Mouse (Mus musculus): ENCODE results near the gene Tmem108.

Gene Tmem108

DNA sequence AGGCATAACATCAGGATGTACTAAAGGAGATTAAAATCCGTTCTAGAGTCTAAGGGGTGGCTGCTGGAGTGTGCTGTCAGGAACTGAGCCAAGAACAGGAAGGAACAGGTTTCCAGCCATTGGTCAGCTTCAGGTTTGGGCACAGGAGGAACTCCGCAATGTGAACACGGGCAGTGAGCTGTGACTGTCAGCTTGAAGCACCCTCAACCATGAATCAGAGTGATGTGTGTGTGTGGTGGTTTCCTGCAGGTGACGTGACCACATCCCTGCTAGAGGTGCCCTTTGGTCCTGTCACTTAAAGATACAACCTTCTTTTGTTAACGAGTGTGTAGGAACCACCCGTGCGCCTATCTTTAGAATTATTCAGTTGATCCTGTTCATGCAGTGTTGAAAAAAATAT, 312.5 kb downstream of the Tmem108 start:
- DNase-seq (ENCODE audit: low read depth, low spot score) = no peak

DNA sequence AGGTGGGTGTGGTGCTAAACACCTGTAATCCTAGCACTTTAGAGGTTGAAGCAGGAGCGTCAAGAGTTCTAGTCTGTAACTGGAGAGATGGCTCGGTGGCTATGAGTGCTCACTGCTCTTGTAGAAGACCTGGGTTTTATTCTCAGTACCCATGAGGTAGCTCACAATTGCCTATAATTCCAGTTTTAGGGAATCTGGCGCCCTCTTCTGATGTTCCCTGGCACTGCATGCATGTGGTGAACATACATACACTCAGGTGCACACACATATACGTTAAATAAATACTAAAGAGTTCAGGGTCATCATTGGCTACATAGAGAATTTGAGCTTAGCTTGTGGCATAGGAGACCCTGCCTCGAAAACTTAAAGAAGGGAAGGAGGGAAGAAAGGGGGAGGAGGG, 317.0 kb downstream of the Tmem108 start:
- DNase-seq (ENCODE audit: low read depth, low spot score) = no peak

DNA sequence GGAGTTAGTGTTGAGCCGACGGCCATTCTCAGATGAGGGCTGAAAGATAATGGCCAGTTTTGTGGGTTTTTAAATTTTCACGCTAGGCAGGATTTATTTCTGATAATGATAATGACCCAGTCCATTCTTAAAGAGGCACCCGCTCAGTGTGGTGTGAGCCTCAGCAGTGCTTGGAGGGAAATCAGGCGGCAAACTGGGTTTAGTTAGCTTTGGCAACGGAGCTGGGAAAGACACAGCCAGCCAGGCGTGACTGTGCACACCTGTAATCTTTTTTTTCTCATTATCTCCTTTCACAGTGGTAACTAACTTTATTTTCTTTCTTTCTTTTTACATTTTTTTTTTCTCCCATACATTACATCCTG, 317.8 kb downstream of the Tmem108 start:
- DNase-seq (ENCODE audit: low read depth, low spot score) = no peak

DNA sequence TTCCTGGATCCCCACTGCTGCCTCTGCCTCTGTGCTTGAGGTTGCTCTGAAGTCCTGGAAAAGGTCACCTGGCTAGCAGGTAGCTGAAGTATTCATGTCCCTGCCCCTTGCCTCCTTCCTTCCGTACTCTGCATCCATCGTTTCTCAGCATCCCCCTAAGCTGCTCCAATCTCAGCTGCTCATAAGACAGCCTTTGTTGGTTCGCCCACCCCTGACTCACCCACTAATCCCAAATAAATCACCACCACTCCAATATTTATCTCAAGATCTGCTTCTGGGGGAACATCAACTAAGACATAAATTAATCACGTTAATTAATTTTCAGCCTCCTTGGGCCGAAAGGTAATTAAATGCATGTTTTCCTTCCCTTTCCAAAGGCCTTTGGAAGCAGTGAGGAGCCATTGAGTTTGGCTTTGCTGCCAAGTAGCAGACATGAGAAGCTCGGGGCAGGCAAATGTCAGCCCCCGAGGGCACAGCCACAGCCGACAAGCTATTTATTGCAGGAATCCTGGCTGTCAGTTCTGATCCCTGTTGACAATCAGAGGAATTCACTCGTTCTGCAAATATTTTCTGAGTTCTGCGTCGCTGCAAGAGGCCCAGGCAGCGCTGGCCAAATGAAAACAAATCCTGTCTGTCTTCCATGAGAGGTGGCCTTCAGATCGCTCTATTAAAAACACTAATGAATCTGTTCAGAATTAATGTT, 318.4 kb downstream of the Tmem108 start:
- DNase-seq (ENCODE audit: low read depth, low spot score) = no peak

DNA sequence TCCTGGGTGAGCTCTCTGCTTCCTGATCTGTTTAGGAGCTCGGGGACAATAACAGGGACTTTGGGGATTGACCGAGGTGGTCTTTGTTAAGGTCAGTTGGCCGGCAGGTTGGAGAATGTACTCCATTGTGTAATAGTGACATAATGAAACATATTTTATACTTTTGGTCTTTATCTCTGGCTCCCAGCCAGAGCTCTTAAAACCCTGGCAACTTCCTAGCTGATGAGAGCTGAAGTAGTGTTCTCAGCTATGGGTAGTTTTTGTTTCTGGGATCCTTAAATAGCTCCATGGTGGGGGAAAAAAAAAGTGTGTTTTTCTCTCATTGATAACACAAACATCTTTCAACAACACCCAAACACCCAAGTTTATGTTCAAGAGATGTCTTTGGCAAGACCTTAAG, 321.0 kb downstream of the Tmem108 start:
- no peak for DNase-seq (ENCODE audit: low read depth, low spot score)

DNA sequence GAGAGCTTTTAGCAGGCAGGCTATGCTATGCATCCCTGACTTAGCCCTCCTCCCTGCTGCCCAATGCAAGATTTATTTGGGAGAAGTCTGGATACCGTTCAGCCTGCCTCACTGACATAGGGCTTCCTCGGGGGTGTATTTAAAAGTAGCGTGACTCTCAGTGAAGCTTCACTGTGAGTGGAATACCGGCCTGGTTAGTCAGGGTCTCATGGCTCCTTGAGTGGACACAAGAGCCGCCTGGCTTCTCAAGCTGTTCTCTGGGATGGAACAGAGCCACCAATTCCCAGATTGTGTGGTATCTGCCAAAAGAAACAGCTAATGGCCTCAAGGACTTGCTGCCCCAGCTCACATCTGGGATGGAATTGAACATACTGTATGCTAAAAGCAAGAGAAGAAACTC, 324.5 kb downstream of the Tmem108 start:
- no peak for DNase-seq (ENCODE audit: low read depth, low spot score)

DNA sequence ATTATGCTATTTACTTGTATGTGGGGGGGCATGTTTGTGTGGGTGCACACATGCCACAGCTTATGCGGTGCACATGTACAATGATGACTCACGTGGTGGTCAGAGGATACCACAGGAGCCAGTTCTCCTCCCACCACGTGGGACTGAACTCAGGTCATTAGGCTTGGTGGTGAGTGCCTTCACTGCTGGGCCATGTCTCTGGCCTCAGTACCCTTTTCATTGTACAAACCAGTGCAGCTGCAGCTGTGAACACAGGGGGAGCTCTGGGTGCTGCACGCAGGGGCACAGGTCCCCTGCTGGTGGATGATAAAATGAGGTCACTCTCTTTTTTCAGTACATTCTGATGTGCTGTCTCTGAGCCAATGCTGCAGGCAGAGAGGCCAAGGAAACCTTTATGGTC, 327.5 kb downstream of the Tmem108 start:
- DNase-seq (ENCODE audit: low read depth, low spot score) = no peak

Measured in retina, adult 2 months (tissue).